Mouse (Mus musculus) liver, postnatal 0 days (tissue): ENCODE results near the gene Ube2cbp. TPM values are rescaled to one million over a fixed set of nuclear protein-coding genes. Genes with fewer than 3 reads are reported as not detected.

ENCODE experiments used
- ATAC-seq: fragments of 200-750 bp; cut with Nextera tagmentation; 2 replicates; pipeline ENCODE4 v1.8.0; 2017; ENCODE audit warnings: mild to moderate bottlenecking, moderate library complexity
- DNase-seq: peaks from one replicate; pipeline ENCODE4 v3.0.0-alpha.2; 2016
- H3K27ac ChIP-seq: fragments of 300-500 bp; sonication (generic); 2 replicates; pipeline ENCODE4 v1.5.1; 2014; ENCODE audit warnings: antibody characterized with exemption, moderate library complexity, mild to moderate bottlenecking, low read depth
- H3K27me3 ChIP-seq: fragments of 300-500 bp; sonication (generic); 2 replicates; pipeline ENCODE4 v1.6.1; 2014; ENCODE audit warnings: low read length, control low read depth, mixed read lengths; ENCODE audit not compliant: insufficient read depth
- H3K36me3 ChIP-seq: fragments of 300-500 bp; sonication (generic); replicated peaks from 2 replicates; pipeline ENCODE4 v1.6.1; 2014; ENCODE audit warnings: mild to moderate bottlenecking, control low read depth, low read length, moderate library complexity, mixed read lengths; ENCODE audit not compliant: insufficient read depth
- H3K4me1 ChIP-seq: fragments of 300-500 bp; sonication (generic); 2 replicates; pipeline ENCODE4 v1.6.1; 2014; ENCODE audit warnings: antibody characterized with exemption, mild to moderate bottlenecking, control low read depth; ENCODE audit not compliant: insufficient read depth
- H3K4me2 ChIP-seq: fragments of 300-500 bp; sonication (generic); 2 replicates; pipeline ENCODE4 v1.6.1; 2014; ENCODE audit warnings: low read depth, mild to moderate bottlenecking, low read length, moderate library complexity, mixed read lengths
- H3K4me3 ChIP-seq: fragments of 300-500 bp; sonication (generic); 2 replicates; pipeline ENCODE4 v1.5.1; 2014; ENCODE audit warnings: low read depth, low read length
- H3K9ac ChIP-seq: fragments of 300-500 bp; sonication (generic); replicated peaks from 2 replicates; pipeline ENCODE4 v1.6.1; 2014; ENCODE audit warnings: mild to moderate bottlenecking, moderate library complexity
- H3K9me3 ChIP-seq: fragments of 300-500 bp; sonication (generic); 2 replicates; pipeline ENCODE4 v1.6.1; 2016; ENCODE audit warnings: mild to moderate bottlenecking, control low read depth, low read length, mixed read lengths
- CTCF ChIP-seq: sonication (generic); IDR thresholded peaks from 2 replicates; pipeline ENCODE4 v1.5.1; 2016; ENCODE audit warnings: antibody characterized with exemption, low read depth
- EP300 ChIP-seq: IDR thresholded peaks from 2 replicates; pipeline ENCODE4 v1.6.1; 2016; ENCODE audit warnings: antibody characterized with exemption, low read depth, mild to moderate bottlenecking
- WGBS: fragments of 180-500 bp; shearing (Covaris S2); extraction: QIAGEN DNeasy Blood & Tissue Kit; methylation state at CpG from one replicate; pipeline ENCODE4 v1.1.7; 2014; ENCODE audit not compliant: insufficient replicate concordance; 5-methylcytosine and 5-hydroxymethylcytosine counted together
- polyA plus RNA-seq: library from polyadenylated mRNA; unstranded; fragments of >200 nt; fragmentation: Nextera tagmentation; extraction: Ambion mirVana; gene quantifications from 2 replicates; pipeline ENCODE4 v1.2.1, GENCODE M21; 2015

Gene Ube2cbp
- polyA plus RNA-seq, 1 experiment from 2014 or later, result 2.5 TPM

- Histone ChIP-seq H3K4me2 (no peak overlapping the region), H3K9me3 (no peaks in the 10 kb centered on the region), H3K27me3 (no peaks in the 10 kb centered on the region), H3K4me3 (no peak overlapping the region), H3K27ac (no peak overlapping the region), H3K4me1 (no peaks in the 10 kb centered on the region), H3K9ac (no peak overlapping the region), H3K36me3 (no peaks in the 10 kb centered on the region)
- ATAC-seq, result no peak
- no peak for DNase-seq
- no peak for TF ChIP-seq EP300
- no peak for TF ChIP-seq CTCF
- WGBS, result 78% methylated on average over 2 of the region's 2 CpGs
Observed at GRCm38 (mm10) chr9:86315700-86316099, 149.1 kb downstream of the Ube2cbp start.

- H3K9ac ChIP-seq, result no peak overlapping the region
- H3K4me3 ChIP-seq, result no peak overlapping the region
- H3K27ac ChIP-seq, result no peak overlapping the region
- H3K9me3 ChIP-seq, result no peaks in the 10 kb centered on the region
- DNase-seq (no peak), ATAC-seq (no peak)
- H3K27me3 ChIP-seq, result no peaks in the 10 kb centered on the region
- no peak for TF ChIP-seq CTCF
- no peak for TF ChIP-seq EP300
- no peaks in the 10 kb centered on the region for H3K4me1 ChIP-seq
- WGBS, result 50% methylated on average over 4 of the region's 4 CpGs
- no peaks in the 10 kb centered on the region for H3K36me3 ChIP-seq
- H3K4me2 ChIP-seq, result no peak overlapping the region
Observed at GRCm38 (mm10) chr9:86308616-86309015, 156.1 kb downstream of the Ube2cbp start.

GRCm38 (mm10) chr9:86306556-86306955 lies 158.2 kb downstream of the Ube2cbp start:
- no peak overlapping the region for H3K9ac ChIP-seq
- no peak for TF ChIP-seq EP300

GRCm38 (mm10) chr9:86301407-86301806 lies 163.3 kb downstream of the Ube2cbp start:
- Histone ChIP-seq H3K36me3 (no peaks in the 10 kb centered on the region), H3K4me1 (no peaks in the 10 kb centered on the region), H3K9ac (no peak overlapping the region), H3K27me3 (no peaks in the 10 kb centered on the region), H3K4me3 (no peak overlapping the region), H3K9me3 (no peaks in the 10 kb centered on the region), H3K27ac (no peak overlapping the region), H3K4me2 (no peak overlapping the region)
- TF ChIP-seq EP300 (no peak), CTCF (no peak)
- ATAC-seq (no peak), DNase-seq (no peak)
- WGBS, result 50% methylated on average over 6 of the region's 6 CpGs

More at GRCm38 (mm10) chr9:86306556-86306955, 158.2 kb downstream of the Ube2cbp start:
- Histone ChIP-seq H3K4me1 (no peaks in the 10 kb centered on the region), H3K36me3 (no peaks in the 10 kb centered on the region), H3K27ac (no peak overlapping the region), H3K9me3 (no peaks in the 10 kb centered on the region), H3K4me2 (no peak overlapping the region), H3K4me3 (no peak overlapping the region), H3K27me3 (no peaks in the 10 kb centered on the region)
- ATAC-seq, result no peak
- WGBS, result 77% methylated on average over 2 of the region's 2 CpGs
- no peak for DNase-seq

GRCm38 (mm10) chr9:86298596-86298995 lies 166.2 kb downstream of the Ube2cbp start:
- WGBS, result 62% methylated on average over 8 of the region's 8 CpGs
- DNase-seq, result no peak
- H3K9ac ChIP-seq, result no peak overlapping the region
- H3K4me1 ChIP-seq, result no peaks in the 10 kb centered on the region
- no peak for ATAC-seq
- H3K4me2 ChIP-seq, result no peak overlapping the region
- no peaks in the 10 kb centered on the region for H3K27me3 ChIP-seq
- no peak for TF ChIP-seq CTCF
- TF ChIP-seq EP300, result no peak
- H3K36me3 ChIP-seq, result no peaks in the 10 kb centered on the region
- no peak overlapping the region for H3K27ac ChIP-seq
- no peak overlapping the region for H3K4me3 ChIP-seq
- H3K9me3 ChIP-seq, result no peaks in the 10 kb centered on the region

GRCm38 (mm10) chr9:86298131-86298530 lies 166.6 kb downstream of the Ube2cbp start:
- H3K9me3 ChIP-seq, result no peaks in the 10 kb centered on the region
- H3K4me2 ChIP-seq, result no peak overlapping the region
- ATAC-seq, result no peak
- no peak overlapping the region for H3K9ac ChIP-seq
- H3K36me3 ChIP-seq, result no peaks in the 10 kb centered on the region
- no peaks in the 10 kb centered on the region for H3K4me1 ChIP-seq
- TF ChIP-seq EP300 (no peak), CTCF (no peak)
- no peak overlapping the region for H3K4me3 ChIP-seq
- DNase-seq, result no peak
- no peak overlapping the region for H3K27ac ChIP-seq
- 53% methylated on average over 5 of the region's 5 CpGs for whole genome bisulfite sequencing
- no peaks in the 10 kb centered on the region for H3K27me3 ChIP-seq
